Mouse (Mus musculus) liver, embryonic 13.5 days (tissue): ENCODE results near the gene Zfp366. TPM values are rescaled to one million over a fixed set of nuclear protein-coding genes. Genes with fewer than 3 reads are reported as not detected.

Source experiments
- ATAC-seq: fragments of 200-750 bp; cut with Nextera tagmentation; 2 replicates; pipeline ENCODE4 v1.8.0; 2017; ENCODE audit warnings: low read depth, mild to moderate bottlenecking, moderate number of reproducible peaks, moderate library complexity
- DNase-seq: peaks from one replicate; pipeline ENCODE4 v3.0.0; 2022
- H3K27ac ChIP-seq: fragments of 300-500 bp; sonication (generic); 2 replicates; pipeline ENCODE4 v1.5.1; 2015; ENCODE audit warnings: moderate library complexity, mild to moderate bottlenecking, inconsistent platforms
- H3K27me3 ChIP-seq: fragments of 300-500 bp; sonication (generic); 2 replicates; pipeline ENCODE4 v1.6.1; 2015; ENCODE audit warnings: mild to moderate bottlenecking, inconsistent platforms
- H3K36me3 ChIP-seq: fragments of 300-500 bp; sonication (generic); 2 replicates; pipeline ENCODE4 v1.6.1; 2015; ENCODE audit warnings: mild to moderate bottlenecking, inconsistent platforms
- H3K4me1 ChIP-seq: fragments of 300-500 bp; sonication (generic); replicated peaks from 2 replicates; pipeline ENCODE4 v1.6.1; 2015; ENCODE audit warnings: inconsistent platforms
- H3K4me2 ChIP-seq: fragments of 300-500 bp; sonication (generic); 2 replicates; pipeline ENCODE4 v1.6.1; 2015; ENCODE audit warnings: inconsistent platforms, mild to moderate bottlenecking, moderate library complexity
- H3K4me3 ChIP-seq: fragments of 300-500 bp; sonication (generic); replicated peaks from 2 replicates; pipeline ENCODE4 v1.5.1; 2015; ENCODE audit warnings: mild to moderate bottlenecking, inconsistent platforms
- H3K9ac ChIP-seq: fragments of 300-500 bp; sonication (generic); 2 replicates; pipeline ENCODE4 v1.6.1; 2015; ENCODE audit warnings: mild to moderate bottlenecking, inconsistent platforms
- H3K9me3 ChIP-seq: fragments of 300-500 bp; sonication (generic); replicated peaks from 2 replicates; pipeline ENCODE4 v1.6.1; 2016; ENCODE audit warnings: inconsistent platforms
- WGBS: fragments of 180-500 bp; shearing (Covaris S2); methylation state at CpG from one replicate; pipeline ENCODE4 v1.1.7; 2015; ENCODE audit not compliant: insufficient replicate concordance; 5-methylcytosine and 5-hydroxymethylcytosine counted together
- polyA plus RNA-seq: library from polyadenylated mRNA; unstranded; fragments of >200 nt; fragmentation: Nextera tagmentation; extraction: Ambion mirVana; gene quantifications from 2 replicates; pipeline ENCODE4 v1.2.1, GENCODE M21; 2015

Gene Zfp366
- polyA plus RNA-seq, 1 experiment from 2014 or later: 0.21 TPM

DNA sequence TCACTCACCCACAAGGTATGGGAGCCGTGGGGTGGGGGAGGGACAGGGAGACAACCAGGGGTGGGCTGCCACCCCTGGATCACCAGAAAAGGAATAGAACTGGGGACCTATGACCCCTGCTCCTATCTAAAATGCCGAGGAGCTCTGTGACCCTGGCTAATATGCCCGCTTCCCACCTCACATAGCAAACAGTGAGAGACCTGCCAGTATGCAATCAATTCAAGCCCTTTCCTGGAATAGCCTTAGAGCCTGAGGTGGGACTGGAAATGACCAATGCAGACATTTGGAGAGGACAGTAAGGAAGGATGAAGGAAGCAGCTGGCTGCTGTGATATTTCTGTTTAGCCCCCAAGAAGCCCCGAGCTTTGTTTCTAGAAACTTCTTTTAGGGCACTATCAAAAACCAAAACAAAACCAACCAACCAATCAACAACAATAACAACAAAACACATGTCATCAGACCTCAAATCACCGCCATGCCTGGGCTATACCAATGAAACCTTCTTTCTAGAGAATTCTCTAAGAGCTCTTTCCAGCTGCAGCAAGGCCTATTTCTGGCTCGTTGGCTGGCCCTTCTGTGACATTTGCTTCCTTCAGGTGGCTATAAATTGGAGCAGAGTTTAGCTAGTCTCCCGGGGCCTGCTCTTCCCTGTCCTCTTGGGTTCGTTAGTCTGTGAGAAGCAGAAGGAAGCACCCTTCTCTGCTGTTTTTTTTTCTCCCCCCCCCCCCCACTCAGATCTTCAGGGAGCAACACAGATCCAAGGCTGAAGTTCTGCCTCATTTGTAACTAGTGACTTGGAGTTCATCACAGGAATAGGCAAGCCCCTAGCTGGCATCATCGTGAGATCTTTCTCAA lies 45.2 kb downstream of the Zfp366 start:
- Histone ChIP-seq H3K4me3 (no peak overlapping the region), H3K9me3 (no peaks in the 10 kb centered on the region), H3K27ac (no peak overlapping the region), H3K4me1 (peaks cover 13% of the 10 kb centered on the region), H3K27me3 (no peaks in the 10 kb centered on the region; the same call in 1 of the 2 replicates), H3K36me3 (no peaks in the 10 kb centered on the region), H3K4me2 (no peak overlapping the region), H3K9ac (no peak overlapping the region)
- DNase-seq (no peak), ATAC-seq (no peak)
- WGBS: 55% methylated on average over 9 of the region's 9 CpGs

- WGBS: 40% methylated on average over 3 of the region's 3 CpGs
- Histone ChIP-seq H3K9ac (no peak overlapping the region), H3K9me3 (no peaks in the 10 kb centered on the region), H3K4me3 (no peak overlapping the region), H3K4me2 (no peak overlapping the region), H3K27ac (no peak overlapping the region), H3K4me1 (peaks cover 13% of the 10 kb centered on the region), H3K27me3 (no peaks in the 10 kb centered on the region; the same call in 1 of the 2 replicates), H3K36me3 (no peaks in the 10 kb centered on the region)
- ATAC-seq (no peak), DNase-seq (no peak)
These were observed 45.9 kb downstream of the Zfp366 start for GRCm38 (mm10) chr13:99230495-99230868.

DNA sequence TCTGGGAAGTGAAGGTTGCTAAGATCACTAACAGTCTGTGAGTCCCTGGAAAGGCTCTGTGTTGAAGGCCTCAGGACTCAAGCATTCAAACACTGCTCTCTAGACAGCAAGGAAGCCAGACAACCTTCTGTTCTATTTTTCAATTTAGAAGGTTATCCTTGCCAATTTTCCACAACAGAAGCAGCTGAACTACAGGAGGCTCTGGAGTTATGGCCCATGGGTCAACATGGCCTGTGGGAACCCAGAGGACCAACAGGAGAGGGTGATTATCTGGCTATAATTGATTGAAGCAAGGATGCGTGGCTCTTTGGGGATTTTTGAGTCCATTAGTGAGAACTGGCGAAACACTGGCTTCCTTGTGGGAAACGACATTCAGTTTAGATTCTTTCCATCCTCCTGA lies 48.7 kb downstream of the Zfp366 start:
- WGBS: 72% methylated on average over 3 of the region's 3 CpGs
- H3K27me3 ChIP-seq: no peaks in the 10 kb centered on the region; the same call in 1 of the 2 replicates
- H3K36me3 ChIP-seq: no peaks in the 10 kb centered on the region
- H3K9me3 ChIP-seq: no peaks in the 10 kb centered on the region
- 0 out of 2 replicates have a peak, but pooled peaks cover 8% of the 10 kb centered on the region for H3K4me1 ChIP-seq
- no peak overlapping the region for H3K4me2 ChIP-seq
- H3K4me3 ChIP-seq: no peak overlapping the region
- DNase-seq: no peak
- ATAC-seq: no peak
- no peak overlapping the region for H3K9ac ChIP-seq
- H3K27ac ChIP-seq: no peak overlapping the region

- H3K36me3 ChIP-seq: no peaks in the 10 kb centered on the region
- H3K9ac ChIP-seq: no peak overlapping the region
- ATAC-seq (no peak), DNase-seq (no peak)
- no peaks in the 10 kb centered on the region for H3K9me3 ChIP-seq
- no peak overlapping the region for H3K27ac ChIP-seq
- H3K4me1 ChIP-seq: 0 out of 2 replicates have a peak, but pooled peaks cover 12% of the 10 kb centered on the region
- WGBS: 68% methylated on average over 10 of the region's 10 CpGs
- H3K4me2 ChIP-seq: no peak overlapping the region
- H3K27me3 ChIP-seq: no peaks in the 10 kb centered on the region; the same call in 1 of the 2 replicates
- H3K4me3 ChIP-seq: no peak overlapping the region
These were observed 49.3 kb downstream of the Zfp366 start for GRCm38 (mm10) chr13:99233956-99234355.

- no peak overlapping the region for H3K27ac ChIP-seq
- DNase-seq: no peak
- no peaks in the 10 kb centered on the region for H3K9me3 ChIP-seq
- H3K27me3 ChIP-seq: no peaks in the 10 kb centered on the region; the same call in 1 of the 2 replicates
- no peaks in the 10 kb centered on the region for H3K36me3 ChIP-seq
- no peak overlapping the region for H3K4me3 ChIP-seq
- no peak overlapping the region for H3K4me2 ChIP-seq
- WGBS: 61% methylated on average over 20 of the region's 20 CpGs
- 0 out of 2 replicates have a peak, but pooled peaks cover 15% of the 10 kb centered on the region for H3K4me1 ChIP-seq
- no peak for ATAC-seq
- no peak overlapping the region for H3K9ac ChIP-seq
These were observed 51.0 kb downstream of the Zfp366 start for GRCm38 (mm10) chr13:99235428-99236210.

- no peaks in the 10 kb centered on the region; the same call in 1 of the 2 replicates for H3K27me3 ChIP-seq
- no peak overlapping the region for H3K9ac ChIP-seq
- H3K36me3 ChIP-seq: no peaks in the 10 kb centered on the region
- ATAC-seq (no peak), DNase-seq (no peak)
- H3K4me1 ChIP-seq: 0 out of 2 replicates have a peak, but pooled peaks cover 14% of the 10 kb centered on the region
- H3K9me3 ChIP-seq: no peaks in the 10 kb centered on the region
- WGBS: 62% methylated on average over 2 of the region's 2 CpGs
- H3K4me2 ChIP-seq: no peak overlapping the region
- no peak overlapping the region for H3K4me3 ChIP-seq
- H3K27ac ChIP-seq: no peak overlapping the region
These were observed 51.6 kb downstream of the Zfp366 start for GRCm38 (mm10) chr13:99236222-99236621.

DNA sequence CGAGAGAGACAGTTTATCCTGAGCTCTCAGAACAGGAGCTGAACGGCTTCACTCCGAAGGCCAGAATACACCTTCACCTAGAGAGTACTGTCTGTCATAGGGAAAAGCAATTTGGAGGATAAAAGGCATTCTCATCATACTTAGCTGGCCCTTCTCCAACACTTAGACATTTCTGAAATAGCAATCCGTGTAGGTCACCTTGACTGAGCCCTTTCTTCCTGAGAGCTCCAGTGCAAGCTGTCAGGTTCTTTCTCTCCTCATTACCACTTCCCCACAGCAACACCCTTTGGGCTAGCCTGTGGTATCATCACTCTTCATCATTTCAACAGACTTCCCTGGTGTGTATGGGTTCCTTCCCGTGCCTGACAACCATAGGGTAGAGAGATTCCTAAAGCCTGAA lies 52.5 kb downstream of the Zfp366 start:
- no peaks in the 10 kb centered on the region for H3K36me3 ChIP-seq
- H3K9me3 ChIP-seq: no peaks in the 10 kb centered on the region
- no peak overlapping the region for H3K4me3 ChIP-seq
- no peak overlapping the region for H3K9ac ChIP-seq
- no peaks in the 10 kb centered on the region; the same call in 1 of the 2 replicates for H3K27me3 ChIP-seq
- ATAC-seq (no peak), DNase-seq (no peak)
- WGBS: 61% methylated on average over 5 of the region's 5 CpGs
- H3K27ac ChIP-seq: no peak overlapping the region
- 0 out of 2 replicates have a peak, but pooled peaks cover 9% of the 10 kb centered on the region for H3K4me1 ChIP-seq
- no peak overlapping the region for H3K4me2 ChIP-seq

- ATAC-seq: no peak
- DNase-seq: no peak
- Histone ChIP-seq H3K27ac (peak overlapping the region; percentile 37; the same call in 1 of the 2 replicates), H3K4me2 (no peak overlapping the region), H3K36me3 (no peaks in the 10 kb centered on the region), H3K4me3 (no peak overlapping the region), H3K9me3 (no peaks in the 10 kb centered on the region), H3K4me1 (0 out of 2 replicates have a peak, but pooled peaks cover 9% of the 10 kb centered on the region), H3K27me3 (no peaks in the 10 kb centered on the region; the same call in 1 of the 2 replicates), H3K9ac (no peak overlapping the region)
- 65% methylated on average over 1 of the region's 1 CpGs for WGBS
These were observed 53.2 kb downstream of the Zfp366 start for GRCm38 (mm10) chr13:99237841-99238216.

GRCm38 (mm10) chr13:99238217-99239160 lies 53.9 kb downstream of the Zfp366 start:
- no peaks in the 10 kb centered on the region for H3K36me3 ChIP-seq
- no peaks in the 10 kb centered on the region; the same call in 1 of the 2 replicates for H3K27me3 ChIP-seq
- ATAC-seq: 0 out of 2 replicates have a peak, but pooled peaks have one; percentile 36
- no peak for DNase-seq
- H3K4me2 ChIP-seq: no peak overlapping the region
- 0 out of 2 replicates have a peak, but pooled peaks cover 9% of the 10 kb centered on the region for H3K4me1 ChIP-seq
- H3K27ac ChIP-seq: peak overlapping the region; percentile 54
- H3K4me3 ChIP-seq: no peak overlapping the region
- WGBS: 37% methylated on average over 10 of the region's 10 CpGs
- H3K9me3 ChIP-seq: no peaks in the 10 kb centered on the region
- no peak overlapping the region for H3K9ac ChIP-seq

DNA sequence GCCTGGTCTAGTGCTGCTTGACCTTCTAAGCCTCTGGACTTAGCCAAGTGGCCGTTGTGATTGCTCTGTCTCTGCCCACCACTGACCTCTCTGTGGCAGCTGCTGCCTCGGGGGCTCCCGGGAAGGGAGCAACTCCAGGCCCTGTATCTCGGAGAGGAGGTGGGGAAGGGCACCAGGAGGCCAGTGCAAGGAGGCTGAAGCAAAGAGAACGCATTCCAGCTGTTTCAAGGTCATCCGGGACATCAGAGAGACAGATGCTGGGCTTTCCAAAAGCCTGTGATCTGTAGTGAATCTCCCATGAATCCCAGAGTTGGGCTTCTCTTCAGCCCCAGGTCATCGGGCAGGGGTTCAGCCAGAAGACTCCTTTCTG lies 54.5 kb downstream of the Zfp366 start:
- Histone ChIP-seq H3K9me3 (no peaks in the 10 kb centered on the region), H3K4me3 (no peak overlapping the region), H3K4me1 (0 out of 2 replicates have a peak, but pooled peaks cover 9% of the 10 kb centered on the region), H3K36me3 (no peaks in the 10 kb centered on the region), H3K9ac (no peak overlapping the region), H3K27me3 (no peaks in the 10 kb centered on the region), H3K4me2 (no peak overlapping the region), H3K27ac (peak overlapping the region; percentile 54)
- DNase-seq (no peak), ATAC-seq (no peak)
- WGBS: 43% methylated on average over 7 of the region's 7 CpGs
